Mouse (Mus musculus): ENCODE measurements around the gene Creb3l2. TPM values are rescaled to one million over a fixed set of nuclear protein-coding genes. Genes with fewer than 3 reads are reported as not detected.

Gene Creb3l2
- polyA plus RNA-seq, 1 experiment, result 8.8 TPM

DNA sequence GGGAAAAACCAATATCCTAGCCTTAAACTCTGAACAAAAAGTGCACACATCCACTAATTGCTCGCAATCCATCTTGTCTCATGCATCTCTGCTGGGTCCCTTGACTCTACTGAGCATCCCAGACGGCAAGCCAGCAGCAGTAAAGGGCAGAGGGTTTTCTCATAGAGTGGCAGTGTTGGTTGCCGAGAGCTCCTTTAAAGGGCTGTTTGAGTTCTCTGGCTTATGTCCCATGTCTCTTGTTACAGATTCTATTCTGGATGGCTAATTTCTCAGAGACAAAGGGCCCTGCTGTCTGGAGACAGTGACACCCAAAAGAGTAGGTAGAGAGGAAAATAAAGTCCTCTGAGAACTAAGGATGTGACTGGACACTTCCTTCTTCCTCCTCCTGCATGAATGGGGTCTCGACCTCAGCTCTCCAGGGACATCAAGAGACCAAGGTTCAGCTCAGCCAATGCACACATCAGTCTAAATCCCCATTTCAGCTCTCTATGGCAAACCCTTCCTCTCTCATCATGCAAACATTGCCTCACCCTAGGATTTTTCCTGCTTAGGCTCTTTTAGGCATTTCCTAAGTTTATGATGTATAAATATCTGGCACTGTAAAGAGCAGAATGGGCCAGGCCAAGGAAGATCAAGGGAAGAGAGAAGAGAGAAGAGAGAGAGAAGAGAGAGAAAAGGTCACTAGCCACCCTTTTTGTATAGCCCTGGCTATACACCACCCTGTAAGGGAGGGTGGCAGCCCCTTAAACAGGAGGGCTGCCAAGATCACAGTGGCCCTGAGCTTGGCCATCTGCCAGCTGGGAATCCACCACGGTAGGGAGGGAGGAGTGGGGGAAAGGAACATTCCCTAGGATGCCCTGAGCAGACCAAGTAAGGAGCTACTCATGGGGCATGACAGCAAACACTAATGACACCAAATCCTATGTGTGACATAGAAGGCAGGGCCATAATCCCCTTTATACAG lies 111.8 kb downstream of the Creb3l2 start:
- Histone ChIP-seq H3K36me3 (ENCODE audit: control insufficient read depth, insufficient read depth) (peaks cover 13% of the 10 kb centered on the region), H3K79me3 (ENCODE audit: low read depth) (no peaks in the 10 kb centered on the region), H3K4me3 (ENCODE audit: insufficient read depth, poor library complexity, severe bottlenecking) (no peak overlapping the region), H3K79me2 (ENCODE audit: control insufficient read depth, insufficient read depth) (no peaks in the 10 kb centered on the region), H3K27me3 (ENCODE audit: control insufficient read depth, insufficient read depth, insufficient read length) (no peaks in the 10 kb centered on the region), H3ac (ENCODE audit: control insufficient read depth, insufficient read length, low read depth) (no peak overlapping the region)
- TF ChIP-seq CEBPB (IDR thresholded peaks at IDR 0.05; ENCODE audit: low read depth), result no peak
- TF ChIP-seq MAX (IDR thresholded peaks at IDR 0.05), result no peak
- no peak for TF ChIP-seq CTCF (IDR thresholded peaks at IDR 0.05; ENCODE audit: control insufficient read depth, insufficient read depth, insufficient read length)
- TF ChIP-seq MYOD1 (IDR thresholded peaks at IDR 0.05; ENCODE audit: control insufficient read depth, insufficient read length, low read depth), result no peak
- no peak for TF ChIP-seq MYOG (IDR thresholded peaks at IDR 0.05; ENCODE audit: control insufficient read depth, extremely low read depth, insufficient read length)
- no peak for TF ChIP-seq USF1 (IDR thresholded peaks at IDR 0.05; ENCODE audit: low read depth)
- TF ChIP-seq FOSL1 (IDR thresholded peaks at IDR 0.05; ENCODE audit: insufficient read depth, low read length, poor library complexity, severe bottlenecking), result no peak

GRCm38 (mm10) chr6:37329376-37329775 lies 112.6 kb downstream of the Creb3l2 start:
- Histone ChIP-seq H3K79me2 (ENCODE audit: control insufficient read depth, insufficient read depth) (no peaks in the 10 kb centered on the region), H3K79me3 (ENCODE audit: low read depth) (no peaks in the 10 kb centered on the region), H3K36me3 (ENCODE audit: control insufficient read depth, insufficient read depth) (peaks cover 13% of the 10 kb centered on the region), H3K27me3 (ENCODE audit: control insufficient read depth, insufficient read depth, insufficient read length) (no peaks in the 10 kb centered on the region), H3ac (ENCODE audit: control insufficient read depth, insufficient read length, low read depth) (no peak overlapping the region), H3K4me3 (ENCODE audit: insufficient read depth, poor library complexity, severe bottlenecking) (no peak overlapping the region)
- no peak for TF ChIP-seq MAX (IDR thresholded peaks at IDR 0.05)
- TF ChIP-seq FOSL1 (IDR thresholded peaks at IDR 0.05; ENCODE audit: insufficient read depth, low read length, poor library complexity, severe bottlenecking), result no peak
- no peak for TF ChIP-seq USF1 (IDR thresholded peaks at IDR 0.05; ENCODE audit: low read depth)
- TF ChIP-seq CTCF (IDR thresholded peaks at IDR 0.05; ENCODE audit: control insufficient read depth, insufficient read depth, insufficient read length), result no peak
- no peak for TF ChIP-seq CEBPB (IDR thresholded peaks at IDR 0.05; ENCODE audit: low read depth)
- TF ChIP-seq MYOD1 (IDR thresholded peaks at IDR 0.05; ENCODE audit: control insufficient read depth, insufficient read length, low read depth), result no peak
- no peak for TF ChIP-seq MYOG (IDR thresholded peaks at IDR 0.05; ENCODE audit: control insufficient read depth, extremely low read depth, insufficient read length)

DNA sequence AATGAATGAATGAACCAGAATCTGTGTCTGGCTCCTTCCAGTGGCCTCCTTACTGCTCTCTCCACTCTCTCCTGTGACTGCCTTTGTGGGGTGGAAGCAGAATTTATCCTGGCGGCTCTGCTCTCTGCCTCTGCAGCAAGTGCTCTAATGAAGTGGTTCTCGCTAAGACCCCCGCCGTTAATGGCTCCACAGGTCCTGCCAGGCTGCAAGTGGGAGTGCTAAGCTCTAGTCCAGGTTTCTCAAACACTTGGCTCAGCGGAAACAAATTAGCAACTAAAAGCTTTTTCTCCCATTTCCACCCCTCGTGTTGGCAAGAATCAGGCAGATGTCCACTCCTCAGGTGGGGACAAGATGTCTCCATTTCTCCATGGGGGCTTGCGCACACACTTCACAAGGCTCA lies 113.3 kb downstream of the Creb3l2 start:
- Histone ChIP-seq H3K27me3 (ENCODE audit: control insufficient read depth, insufficient read depth, insufficient read length) (no peaks in the 10 kb centered on the region), H3K79me3 (ENCODE audit: low read depth) (no peaks in the 10 kb centered on the region), H3ac (ENCODE audit: control insufficient read depth, insufficient read length, low read depth) (no peak overlapping the region), H3K4me3 (ENCODE audit: insufficient read depth, poor library complexity, severe bottlenecking) (no peak overlapping the region), H3K36me3 (ENCODE audit: control insufficient read depth, insufficient read depth) (peaks cover 9% of the 10 kb centered on the region), H3K79me2 (ENCODE audit: control insufficient read depth, insufficient read depth) (no peaks in the 10 kb centered on the region)
- TF ChIP-seq MAX (IDR thresholded peaks at IDR 0.05) (no peak), USF1 (IDR thresholded peaks at IDR 0.05; ENCODE audit: low read depth) (no peak), FOSL1 (IDR thresholded peaks at IDR 0.05; ENCODE audit: insufficient read depth, low read length, poor library complexity, severe bottlenecking) (no peak), MYOD1 (IDR thresholded peaks at IDR 0.05; ENCODE audit: control insufficient read depth, insufficient read length, low read depth) (no peak), CTCF (IDR thresholded peaks at IDR 0.05; ENCODE audit: control insufficient read depth, insufficient read depth, insufficient read length) (no peak)

- Histone ChIP-seq H3K79me3 (ENCODE audit: low read depth) (no peaks in the 10 kb centered on the region), H3K27me3 (ENCODE audit: control insufficient read depth, insufficient read depth, insufficient read length) (no peaks in the 10 kb centered on the region), H3K79me2 (ENCODE audit: control insufficient read depth, insufficient read depth) (no peaks in the 10 kb centered on the region), H3ac (ENCODE audit: control insufficient read depth, insufficient read length, low read depth) (no peak overlapping the region), H3K36me3 (ENCODE audit: control insufficient read depth, insufficient read depth) (peaks cover 2% of the 10 kb centered on the region), H3K4me3 (ENCODE audit: insufficient read depth, poor library complexity, severe bottlenecking) (no peak overlapping the region)
- no peak for TF ChIP-seq MYOD1 (IDR thresholded peaks at IDR 0.05; ENCODE audit: control insufficient read depth, insufficient read length, low read depth)
- no peak for TF ChIP-seq USF1 (IDR thresholded peaks at IDR 0.05; ENCODE audit: low read depth)
- TF ChIP-seq CTCF (IDR thresholded peaks at IDR 0.05; ENCODE audit: control insufficient read depth, insufficient read depth, insufficient read length), result no peak
- TF ChIP-seq MAX (IDR thresholded peaks at IDR 0.05), result no peak
- TF ChIP-seq MYOG (IDR thresholded peaks at IDR 0.05; ENCODE audit: control insufficient read depth, extremely low read depth, insufficient read length), result no peak
- no peak for TF ChIP-seq CEBPB (IDR thresholded peaks at IDR 0.05; ENCODE audit: low read depth)
- no peak for TF ChIP-seq FOSL1 (IDR thresholded peaks at IDR 0.05; ENCODE audit: insufficient read depth, low read length, poor library complexity, severe bottlenecking)
These were observed 114.4 kb downstream of the Creb3l2 start for GRCm38 (mm10) chr6:37327519-37327918.

DNA sequence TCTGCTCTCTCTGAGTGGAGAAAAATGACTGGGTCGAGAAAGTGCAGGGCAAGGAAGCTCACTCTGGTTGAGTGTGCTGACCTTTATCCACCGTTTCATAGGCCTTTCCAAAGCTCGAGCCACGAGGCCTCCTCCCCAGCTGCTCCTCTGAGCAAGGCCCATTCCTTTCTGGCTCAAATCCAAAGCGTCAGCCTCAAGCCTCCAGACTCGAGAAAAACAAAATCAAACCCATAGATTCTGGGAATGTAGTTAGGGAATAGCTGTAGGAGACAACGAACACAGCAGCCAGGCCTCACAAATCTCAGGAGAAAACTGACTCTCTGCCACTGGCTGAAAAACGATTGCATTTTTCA lies 115.4 kb downstream of the Creb3l2 start:
- Histone ChIP-seq H3K79me3 (ENCODE audit: low read depth) (no peaks in the 10 kb centered on the region), H3K79me2 (ENCODE audit: control insufficient read depth, insufficient read depth) (no peaks in the 10 kb centered on the region), H3K27me3 (ENCODE audit: control insufficient read depth, insufficient read depth, insufficient read length) (no peaks in the 10 kb centered on the region), H3K4me3 (ENCODE audit: insufficient read depth, poor library complexity, severe bottlenecking) (no peak overlapping the region), H3K36me3 (ENCODE audit: control insufficient read depth, insufficient read depth) (no peaks in the 10 kb centered on the region), H3ac (ENCODE audit: control insufficient read depth, insufficient read length, low read depth) (no peak overlapping the region)
- TF ChIP-seq USF1 (IDR thresholded peaks at IDR 0.05; ENCODE audit: low read depth) (no peak), MAX (IDR thresholded peaks at IDR 0.05) (no peak), CTCF (IDR thresholded peaks at IDR 0.05; ENCODE audit: control insufficient read depth, insufficient read depth, insufficient read length) (no peak), MYOD1 (IDR thresholded peaks at IDR 0.05; ENCODE audit: control insufficient read depth, insufficient read length, low read depth) (no peak), FOSL1 (IDR thresholded peaks at IDR 0.05; ENCODE audit: insufficient read depth, low read length, poor library complexity, severe bottlenecking) (no peak), MYOG (IDR thresholded peaks at IDR 0.05; ENCODE audit: control insufficient read depth, extremely low read depth, insufficient read length) (no peak), CEBPB (IDR thresholded peaks at IDR 0.05; ENCODE audit: low read depth) (no peak)
